Mouse (Mus musculus) heart, embryonic 16.5 days (tissue): ENCODE data around the gene Slc35b2. TPM values are rescaled to one million over a fixed set of nuclear protein-coding genes. Genes with fewer than 3 reads are reported as not detected.

Experiments
- ATAC-seq: fragments of 200-750 bp; cut with Nextera tagmentation; replicated peaks from 2 replicates; pipeline ENCODE4 v1.8.0; 2017; ENCODE audit warnings: moderate number of reproducible peaks; ENCODE audit not compliant: insufficient read depth, low FRiP score; ENCODE audit errors: extremely low read depth
- H3K27ac ChIP-seq: fragments of 300-500 bp; sonication (generic); 2 replicates; pipeline ENCODE4 v1.5.1; 2014; ENCODE audit warnings: mild to moderate bottlenecking, low read length, control low read depth, moderate library complexity
- H3K27me3 ChIP-seq: fragments of 300-500 bp; sonication (generic); 2 replicates; pipeline ENCODE4 v1.6.1; 2014; ENCODE audit warnings: low read length, mixed read lengths; ENCODE audit not compliant: control insufficient read depth, insufficient read depth
- H3K36me3 ChIP-seq: fragments of 300-500 bp; sonication (generic); 2 replicates; pipeline ENCODE4 v1.6.1; 2014; ENCODE audit not compliant: control insufficient read depth, insufficient read depth
- H3K4me1 ChIP-seq: fragments of 300-500 bp; sonication (generic); 2 replicates; pipeline ENCODE4 v1.6.1; 2014; ENCODE audit warnings: low read length, mixed read lengths; ENCODE audit not compliant: control insufficient read depth, insufficient read depth
- H3K4me2 ChIP-seq: fragments of 300-500 bp; sonication (generic); 2 replicates; pipeline ENCODE4 v1.6.1; 2014; ENCODE audit warnings: low read depth, mild to moderate bottlenecking, control low read depth, low read length
- H3K4me3 ChIP-seq: fragments of 300-500 bp; sonication (generic); 2 replicates; pipeline ENCODE4 v1.5.1; 2014; ENCODE audit warnings: mild to moderate bottlenecking, control low read depth, low read length
- H3K9ac ChIP-seq: fragments of 300-500 bp; sonication (generic); 2 replicates; pipeline ENCODE4 v1.6.1; 2014; ENCODE audit warnings: low read length, control low read depth
- H3K9me3 ChIP-seq: fragments of 300-500 bp; sonication (generic); replicated peaks from 2 replicates; pipeline ENCODE4 v1.6.1; 2016; ENCODE audit warnings: low read length; ENCODE audit not compliant: control insufficient read depth
- WGBS: fragments of 180-500 bp; shearing (Covaris S2); extraction: QIAGEN DNeasy Blood & Tissue Kit; methylation state at CpG from one replicate; pipeline ENCODE4 v1.1.7; 2014; 5-methylcytosine and 5-hydroxymethylcytosine counted together
- polyA plus RNA-seq: library from polyadenylated mRNA; unstranded; fragments of >200 nt; fragmentation: Nextera tagmentation; extraction: Ambion mirVana; gene quantifications from 2 replicates; pipeline ENCODE4 v1.2.1, GENCODE M21; 2015

The Slc35b2 gene
- polyA plus RNA-seq, 1 experiment from 2014 or later: 89.4 TPM

DNA sequence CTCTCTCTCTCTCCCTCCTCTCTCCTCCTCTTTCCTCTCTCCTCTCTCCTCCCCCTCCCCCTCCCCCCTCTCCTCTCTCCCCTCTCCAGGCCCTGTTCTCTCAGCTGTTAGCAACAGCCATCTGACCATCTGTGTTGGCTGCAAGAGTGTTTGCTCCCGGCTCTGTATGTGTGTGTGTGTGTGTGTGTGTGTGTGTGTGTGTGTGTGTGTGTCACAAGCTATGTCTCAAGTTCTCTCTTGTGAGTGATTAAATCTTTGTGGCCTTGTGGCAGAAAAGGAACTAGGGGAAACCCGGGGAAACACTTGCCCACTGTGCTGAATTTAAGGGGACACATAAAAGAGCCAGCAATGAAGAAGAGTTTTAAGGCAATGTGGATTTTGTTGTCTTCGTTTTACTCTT is 34.1 kb downstream of the Slc35b2 start:
- Histone ChIP-seq H3K27me3 (no peaks in the 10 kb centered on the region; the same call in 1 of the 2 replicates), H3K9me3 (no peaks in the 10 kb centered on the region), H3K4me2 (no peak overlapping the region), H3K36me3 (no peaks in the 10 kb centered on the region), H3K27ac (no peak overlapping the region), H3K4me1 (peaks cover 51% of the 10 kb centered on the region), H3K4me3 (no peak overlapping the region), H3K9ac (no peak overlapping the region)
- ATAC-seq: no peak
- 51% methylated on average over 3 of the region's 3 CpGs for WGBS

- ATAC-seq: no peak
- no peaks in the 10 kb centered on the region; the same call in 1 of the 2 replicates for H3K27me3 ChIP-seq
- peaks cover 45% of the 10 kb centered on the region for H3K4me1 ChIP-seq
- H3K27ac ChIP-seq: no peak overlapping the region
- 96% methylated on average over 2 of the region's 2 CpGs for WGBS
- H3K4me3 ChIP-seq: no peak overlapping the region
- H3K9ac ChIP-seq: no peak overlapping the region
- H3K4me2 ChIP-seq: no peak overlapping the region
- H3K36me3 ChIP-seq: no peaks in the 10 kb centered on the region
- no peaks in the 10 kb centered on the region for H3K9me3 ChIP-seq
Measured at GRCm38 (mm10) chr17:45598376-45598775, 34.7 kb downstream of the Slc35b2 start.

- no peaks in the 10 kb centered on the region for H3K36me3 ChIP-seq
- H3K4me3 ChIP-seq: peak overlapping the region; percentile 42
Measured at GRCm38 (mm10) chr17:45598891-45599290, 35.2 kb downstream of the Slc35b2 start.

DNA sequence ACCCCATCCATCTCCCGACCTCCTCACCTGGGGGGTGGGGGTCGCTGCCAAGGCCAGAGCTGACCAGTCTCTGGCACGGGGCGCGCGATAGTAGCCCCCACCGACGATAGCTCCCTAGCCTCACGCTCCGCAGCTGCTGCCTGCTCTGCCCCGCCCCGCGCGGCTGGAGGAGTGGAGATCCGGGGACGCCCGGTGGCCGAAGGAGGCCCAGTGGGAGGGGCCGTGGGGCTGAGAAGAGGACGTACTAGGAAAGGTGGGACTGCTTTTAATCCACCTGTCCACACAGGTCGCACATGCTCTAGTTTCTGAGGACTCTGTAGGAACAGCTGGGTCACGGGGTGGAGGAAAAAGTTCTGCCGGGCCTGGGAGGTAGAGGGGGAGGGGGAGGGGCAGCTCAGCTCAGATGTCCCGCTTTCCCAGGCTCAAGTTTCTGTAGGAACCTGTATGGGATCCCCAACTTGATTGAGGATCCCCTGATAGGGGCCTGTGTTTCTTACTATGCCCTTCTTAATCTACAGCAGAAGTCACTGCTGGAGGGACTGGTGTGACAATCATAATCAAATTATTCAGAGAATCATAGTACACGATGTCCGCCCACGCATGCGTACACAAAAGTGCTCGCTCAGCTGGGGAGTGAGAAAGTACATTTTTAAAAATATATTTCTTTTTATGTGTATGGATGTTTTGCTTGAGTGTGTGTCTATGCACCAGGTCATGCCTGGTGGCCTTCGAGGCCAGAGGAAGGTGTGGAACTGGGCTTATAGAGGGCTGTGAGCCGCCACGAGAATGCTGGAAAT is 36.0 kb downstream of the Slc35b2 start, which contains the start of gene Slc29a1:
Gene Slc29a1 (minus strand): TSS at position 161 of the 797 bp plus-strand sequence.
- Histone ChIP-seq H3K4me2 (peak within 1 kb of the TSS; percentile 81), H3K27me3 (no peaks in the 10 kb centered on the region; the same call in 1 of the 2 replicates), H3K9me3 (no peaks in the 10 kb centered on the region), H3K9ac (peak within 1 kb of the TSS; percentile 72), H3K4me3 (peak within 1 kb of the TSS; percentile 42), H3K4me1 (peaks cover 35% of the 10 kb centered on the region), H3K36me3 (no peaks in the 10 kb centered on the region), H3K27ac (no peak within 1 kb of the TSS)
- 20% methylated on average over 32 of the region's 32 CpGs for WGBS
- peak; percentile 21; the same call in 1 of the 2 replicates for ATAC-seq

More at GRCm38 (mm10) chr17:45598891-45599290, 35.2 kb downstream of the Slc35b2 start:
- Histone ChIP-seq H3K9me3 (no peaks in the 10 kb centered on the region), H3K9ac (peak overlapping the region; percentile 72), H3K27ac (no peak overlapping the region), H3K27me3 (no peaks in the 10 kb centered on the region; the same call in 1 of the 2 replicates), H3K4me2 (peak overlapping the region; percentile 81), H3K4me1 (peaks cover 40% of the 10 kb centered on the region)
- ATAC-seq: no peak
- 47% methylated on average over 3 of the region's 3 CpGs for WGBS

DNA sequence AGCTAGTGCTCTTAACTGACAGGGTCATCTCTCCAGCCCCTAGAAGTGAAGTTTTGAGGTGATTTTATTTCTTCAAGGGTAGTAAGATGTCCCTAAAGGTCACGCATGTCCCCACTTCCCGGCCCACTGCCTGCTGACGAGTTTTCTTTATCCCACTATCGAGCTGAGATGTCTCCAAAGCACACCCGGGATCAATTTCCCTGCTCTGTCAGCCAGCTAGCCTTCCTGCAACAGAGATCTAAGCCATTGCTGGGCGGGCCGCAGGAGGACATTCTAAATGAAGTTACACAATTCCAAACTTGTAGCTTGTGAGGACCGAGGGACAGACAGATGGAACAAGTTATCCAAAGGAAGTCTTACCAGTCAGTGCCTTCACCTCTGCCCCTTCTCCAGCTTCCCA is 36.6 kb downstream of the Slc35b2 start:
- Histone ChIP-seq H3K9me3 (no peaks in the 10 kb centered on the region), H3K9ac (no peak overlapping the region), H3K4me2 (no peak overlapping the region), H3K4me3 (no peak overlapping the region), H3K27me3 (no peaks in the 10 kb centered on the region; the same call in 1 of the 2 replicates), H3K27ac (no peak overlapping the region), H3K36me3 (no peaks in the 10 kb centered on the region), H3K4me1 (peaks cover 31% of the 10 kb centered on the region)
- no peak for ATAC-seq
- 72% methylated on average over 8 of the region's 8 CpGs for WGBS

DNA sequence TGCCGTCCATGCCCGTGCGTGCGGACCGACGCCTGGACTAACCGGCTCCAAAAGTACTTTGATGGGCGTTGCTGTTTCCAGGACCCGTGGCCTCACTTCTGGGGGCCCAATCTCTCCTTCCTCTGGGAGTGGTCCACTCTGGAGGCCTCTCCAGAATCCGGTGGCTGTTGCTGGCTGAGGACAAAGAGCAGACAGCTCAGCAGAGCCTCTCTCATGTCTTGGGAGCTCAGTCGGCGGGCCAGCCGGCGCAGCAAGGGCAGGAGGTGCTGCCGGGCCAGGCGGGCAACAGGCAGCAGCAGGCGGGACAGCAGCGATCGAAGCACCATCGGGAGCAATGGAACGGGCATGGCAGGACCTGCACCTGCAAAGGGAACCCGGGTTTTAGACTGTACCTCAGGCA is 37.7 kb downstream of the Slc35b2 start:
- H3K36me3 ChIP-seq: no peaks in the 10 kb centered on the region
- ATAC-seq: no peak
- H3K27ac ChIP-seq: no peak overlapping the region
- H3K9me3 ChIP-seq: no peaks in the 10 kb centered on the region
- 0 out of 2 replicates have a peak overlapping the region, but pooled peaks have one; percentile 7 for H3K4me2 ChIP-seq
- no peak overlapping the region for H3K4me3 ChIP-seq
- peak overlapping the region; percentile 26; the same call in 1 of the 2 replicates for H3K9ac ChIP-seq
- peaks cover 23% of the 10 kb centered on the region for H3K4me1 ChIP-seq
- no peaks in the 10 kb centered on the region; the same call in 1 of the 2 replicates for H3K27me3 ChIP-seq
- 24% methylated on average over 22 of the region's 22 CpGs for WGBS

DNA sequence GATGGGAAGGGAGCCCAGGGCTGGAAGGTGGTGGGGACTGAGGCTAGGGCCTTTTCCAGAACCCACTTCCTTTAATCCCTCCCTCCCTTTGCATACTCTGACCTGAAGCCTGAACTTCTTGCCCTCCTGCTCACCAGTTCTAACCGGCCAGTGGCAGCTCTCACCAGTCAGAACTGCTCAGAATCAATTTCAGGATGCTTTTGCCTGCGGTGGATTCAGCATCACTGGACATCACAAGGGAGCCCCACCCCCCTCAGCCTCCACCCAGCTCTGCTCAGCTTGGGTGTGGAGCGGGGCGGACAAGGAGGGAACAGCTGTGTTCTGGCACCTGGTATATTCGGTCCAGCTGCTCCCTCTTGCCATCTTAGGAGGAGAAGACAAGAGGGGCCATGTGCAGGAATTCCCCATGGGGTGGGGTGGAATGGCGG is 38.2 kb downstream of the Slc35b2 start, which contains the start of gene Mymx:
Gene Mymx (minus strand): TSS at position 226 of the 428 bp plus-strand sequence.
- ATAC-seq: no peak
- WGBS: 48% methylated on average over 6 of the region's 6 CpGs

GRCm38 (mm10) chr17:45602984-45603383 is 39.3 kb downstream of the Slc35b2 start:
- peaks cover 3% of the 10 kb centered on the region; the same call in 1 of the 2 replicates for H3K9me3 ChIP-seq
- 83% methylated on average over 3 of the region's 3 CpGs for WGBS
- H3K36me3 ChIP-seq: no peaks in the 10 kb centered on the region
- H3K4me3 ChIP-seq: no peak overlapping the region
- H3K4me1 ChIP-seq: peaks cover 14% of the 10 kb centered on the region
- no peak overlapping the region for H3K9ac ChIP-seq
- no peak overlapping the region for H3K4me2 ChIP-seq
- ATAC-seq: no peak
- H3K27me3 ChIP-seq: no peaks in the 10 kb centered on the region; the same call in 1 of the 2 replicates
- no peak overlapping the region for H3K27ac ChIP-seq

More for the DNA sequence above, 38.2 kb downstream of the Slc35b2 start, which contains the start of gene Mymx:
- no peak within 1 kb of the TSS for H3K4me3 ChIP-seq
- H3K9ac ChIP-seq: peak within 1 kb of the TSS; percentile 26; the same call in 1 of the 2 replicates
- 0 out of 2 replicates have a peak within 1 kb of the TSS, but pooled peaks have one; percentile 7 for H3K4me2 ChIP-seq
- H3K36me3 ChIP-seq: no peaks in the 10 kb centered on the region
- H3K27ac ChIP-seq: no peak within 1 kb of the TSS
- peaks cover 17% of the 10 kb centered on the region for H3K4me1 ChIP-seq
- H3K9me3 ChIP-seq: no peaks in the 10 kb centered on the region
- no peaks in the 10 kb centered on the region; the same call in 1 of the 2 replicates for H3K27me3 ChIP-seq
